9 mouse cellular contexts compared by ENCODE assay signal in the genomic region with DNA sequence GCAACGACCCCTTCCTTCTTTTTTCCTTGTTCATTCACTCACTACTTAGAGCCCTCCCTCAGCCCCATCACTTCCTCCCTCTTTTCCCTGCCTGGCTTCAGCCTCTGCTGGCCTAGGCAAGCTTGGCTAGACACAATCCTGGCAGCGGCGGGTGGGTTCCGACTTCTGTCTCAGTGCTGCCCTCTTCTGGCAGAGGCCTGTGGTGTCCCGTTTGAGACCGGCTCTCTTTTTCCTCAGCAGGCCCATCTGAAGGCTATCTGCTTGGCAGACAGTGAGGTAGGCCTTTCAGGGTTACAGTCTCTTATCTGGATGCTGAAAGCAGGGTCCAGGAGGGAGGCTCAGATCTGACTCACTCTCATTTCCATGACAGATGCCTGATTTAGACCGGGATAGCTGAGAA. TPM values are rescaled to one million over a fixed set of nuclear protein-coding genes. Genes with fewer than 3 reads are reported as not detected.
A peak's percentile ranks its signal among the peaks of the same experiment; 100 is the strongest.
DNase-seq lines count a peak whose midpoint lies in the region; ATAC-seq lines count a peak whose summit lies in the region.
"Had no signal": no experiment of that assay in that cellular context is flagged by ENCODE, and none has a peak within 500 bp of the region (broad histone marks: within the 10 kb centered on the region; RNA-seq: fewer than 3 reads in every experiment).

No protein-coding gene starts in this region.

- no peak overlapping the region for H3K4me3 ChIP-seq in forebrain, embryonic 11.5 days (ENCODE audit: low read depth, low read length)
- H3K4me3 ChIP-seq: limb, embryonic 12.5 days had no signal

- ATAC-seq in forebrain, embryonic 11.5 days (replicated peaks; ENCODE audit: low FRiP score): peak; percentile 36; the same call in 1 of the 2 replicates

- H3K27me3 ChIP-seq in forebrain, embryonic 11.5 days (ENCODE audit: control insufficient read depth, insufficient read depth, low read length): no peaks in the 10 kb centered on the region
- H3K27me3 ChIP-seq: limb, embryonic 12.5 days had no signal

- no peaks in the 10 kb centered on the region for H3K4me1 ChIP-seq in forebrain, embryonic 11.5 days (replicated peaks; ENCODE audit: control insufficient read depth, insufficient read depth, low read length)
- H3K4me1 ChIP-seq: limb, embryonic 12.5 days had no signal

- peak; percentile 75 for DNase-seq in ES-CJ7 (ENCODE audit: low read depth, low spot score)
- DNase-seq in c-Kit-positive CD71-positive TER-119-negative erythroid progenitor cells, embryonic 14.5 days (ENCODE audit: low read depth): peak; percentile 49
- peak; percentile 90 for DNase-seq in forebrain, embryonic 11.5 days (ENCODE audit: low spot score)
- DNase-seq in heart, postnatal 25 days (ENCODE audit: low spot score): peak; percentile 59
- DNase-seq in layer of hippocampus, adult 8-10 months (ENCODE audit: low spot score in 2 of 2): peak; percentile 78 to 90
- DNase-seq in lung, postnatal 10 days: peak; percentile 92
- peak; percentile 91 for DNase-seq in ovary, postnatal 14 days (ENCODE audit: low spot score)
- DNase-seq in thymus, postnatal 0 days (ENCODE audit: low spot score): peak; percentile 67

- H3K4me2 ChIP-seq in forebrain, embryonic 11.5 days (ENCODE audit: low read depth, low read length, severe bottlenecking): no peak overlapping the region
- H3K4me2 ChIP-seq: limb, embryonic 12.5 days had no signal

- no peak overlapping the region for H3K27ac ChIP-seq in forebrain, embryonic 11.5 days (ENCODE audit: low read depth, low read length)
- H3K27ac ChIP-seq: limb, embryonic 12.5 days had no signal

- no peak overlapping the region for H3K9ac ChIP-seq in forebrain, embryonic 11.5 days (ENCODE audit: low read length)
- H3K9ac ChIP-seq: limb, embryonic 12.5 days had no signal

- 4% methylated on average over 7 of the region's 7 CpGs for WGBS in forebrain, embryonic 11.5 days

- H3K36me3 ChIP-seq in forebrain, embryonic 11.5 days (ENCODE audit: control insufficient read depth, insufficient read depth, low read length): no peaks in the 10 kb centered on the region
- H3K36me3 ChIP-seq: limb, embryonic 12.5 days had no signal

- intact Hi-C loops in heart, postnatal 25 days (cut with DNase I): no loop called here

- no peaks in the 10 kb centered on the region for H3K9me3 ChIP-seq in forebrain, embryonic 11.5 days (ENCODE audit: control insufficient read depth, low read length)

RNA-seq across cellular contexts. Expression of a gene that starts 26.2 kb away (rescaled TPM):
- polyA plus RNA-seq in forebrain, embryonic 11.5 days (2014; fragmentation: Nextera tagmentation; extraction: Ambion mirVana): 83.2 and 83.7 TPM in 2 replicates
- total RNA-seq in heart, postnatal 25 days (2021): 10 to 100 TPM; 46.7 to 47.3 TPM
- 100 to 1,000 TPM; 126 to 154 (median 145) TPM for total RNA-seq in layer of hippocampus, adult 8-10 months (2022)
- 76.2 and 89.0 TPM in 2 replicates for polyA plus RNA-seq in thymus, postnatal 0 days (2015; fragmentation: Nextera tagmentation; extraction: Ambion mirVana)
